ENCODE assay signal across 13 mouse cellular contexts in the genomic region with DNA sequence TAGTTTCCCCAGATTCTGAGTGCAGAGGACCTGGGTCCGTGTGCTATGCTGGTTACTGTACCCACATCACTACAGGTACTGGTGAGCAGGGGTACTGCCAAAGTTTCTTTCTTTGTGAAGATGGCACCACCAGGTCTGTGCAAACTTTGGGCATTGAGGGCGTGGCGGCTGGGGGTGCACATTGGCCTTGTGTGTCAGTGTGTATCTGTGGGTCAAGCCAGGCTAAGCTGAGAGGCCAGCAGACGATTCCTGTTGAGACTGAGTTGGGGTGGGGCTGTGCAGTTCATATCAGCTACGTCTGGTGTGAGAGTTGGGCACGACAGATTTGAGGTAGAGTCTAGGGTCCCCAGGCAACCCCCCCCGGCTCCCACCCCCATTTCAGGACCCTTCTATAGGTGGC. TPM values are rescaled to one million over a fixed set of nuclear protein-coding genes. Genes with fewer than 3 reads are reported as not detected.
DNase-seq lines count a peak whose midpoint lies in the region; ATAC-seq lines count a peak whose summit lies in the region.
"Had no signal": no experiment of that assay in that cellular context is flagged by ENCODE, and none has a peak within 500 bp of the region (broad histone marks: within the 10 kb centered on the region; RNA-seq: fewer than 3 reads in every experiment).

No protein-coding gene starts in this region.

- no peaks in the 10 kb centered on the region for H3K27me3 ChIP-seq in hindbrain, embryonic 14.5 days (ENCODE audit: control insufficient read depth, insufficient read depth, low read length)
- H3K27me3 ChIP-seq in hindbrain, embryonic 11.5 days (ENCODE audit: control insufficient read depth, insufficient read depth, low read length) = no peaks in the 10 kb centered on the region
- H3K27me3 ChIP-seq in lung, embryonic 16.5 days (ENCODE audit: control insufficient read depth, insufficient read depth, low read depth, low read length) = no peaks in the 10 kb centered on the region
- no peaks in the 10 kb centered on the region for H3K27me3 ChIP-seq in stomach, embryonic 14.5 days (ENCODE audit: control insufficient read depth, insufficient read depth, low read length)
- H3K27me3 ChIP-seq: intestine, embryonic 15.5 days; liver, embryonic 15.5 days; megakaryocyte, embryonic 14.5 days had no signal

- H3K9me3 ChIP-seq in hindbrain, embryonic 14.5 days (ENCODE audit: control insufficient read depth, low read length) = no peaks in the 10 kb centered on the region
- H3K9me3 ChIP-seq in hindbrain, embryonic 11.5 days (ENCODE audit: control insufficient read depth, low read length) = no peaks in the 10 kb centered on the region
- no peaks in the 10 kb centered on the region for H3K9me3 ChIP-seq in lung, embryonic 16.5 days (ENCODE audit: control insufficient read depth, low read length)
- H3K9me3 ChIP-seq in stomach, embryonic 14.5 days (ENCODE audit: control insufficient read depth, low read depth, low read length) = no peaks in the 10 kb centered on the region
- H3K9me3 ChIP-seq: intestine, embryonic 15.5 days; liver, embryonic 15.5 days; megakaryocyte, embryonic 14.5 days had no signal

- no peak for ATAC-seq in cerebellum, adult (ENCODE audit: insufficient number of reproducible peaks, low FRiP score, low TSS enrichment)
- peak; percentile 4; the same call in 1 of the 2 replicates for ATAC-seq in hindbrain, embryonic 14.5 days (ENCODE audit: low FRiP score)
- ATAC-seq in hindbrain, embryonic 11.5 days (ENCODE audit: low FRiP score) = no peak
- ATAC-seq in lung, embryonic 16.5 days (ENCODE audit: low read depth) = peak; percentile 49
- ATAC-seq in stomach, embryonic 14.5 days (ENCODE audit: insufficient number of reproducible peaks, insufficient read depth, low FRiP score, low read depth) = no peak
- ATAC-seq: intestine, embryonic 15.5 days had no signal

- 90% methylated on average over 7 of the region's 7 CpGs for WGBS in hindbrain, embryonic 14.5 days
- WGBS in hindbrain, embryonic 11.5 days = 88% methylated on average over 7 of the region's 7 CpGs
- WGBS in lung, embryonic 16.5 days = 59% methylated on average over 7 of the region's 7 CpGs
- WGBS in stomach, embryonic 14.5 days = 74% methylated on average over 7 of the region's 7 CpGs

- H3K9ac ChIP-seq in hindbrain, embryonic 14.5 days = no peak overlapping the region
- no peak overlapping the region for H3K9ac ChIP-seq in hindbrain, embryonic 11.5 days (ENCODE audit: low read depth, low read length)
- no peak overlapping the region for H3K9ac ChIP-seq in lung, embryonic 16.5 days (ENCODE audit: low read length)
- H3K9ac ChIP-seq in stomach, embryonic 14.5 days (replicated peaks; ENCODE audit: low read depth, low read length) = no peak overlapping the region
- H3K9ac ChIP-seq: intestine, embryonic 15.5 days; liver, embryonic 15.5 days had no signal

- H3K4me2 ChIP-seq in hindbrain, embryonic 14.5 days (replicated peaks) = no peak overlapping the region
- no peak overlapping the region for H3K4me2 ChIP-seq in hindbrain, embryonic 11.5 days (replicated peaks; ENCODE audit: low read depth, low read length)
- no peak overlapping the region for H3K4me2 ChIP-seq in lung, embryonic 16.5 days (ENCODE audit: low read depth, low read length)
- H3K4me2 ChIP-seq in stomach, embryonic 14.5 days (replicated peaks; ENCODE audit: low read depth, low read length) = no peak overlapping the region
- H3K4me2 ChIP-seq: intestine, embryonic 15.5 days; liver, embryonic 15.5 days had no signal

- no peak overlapping the region for H3K27ac ChIP-seq in hindbrain, embryonic 14.5 days
- H3K27ac ChIP-seq in hindbrain, embryonic 11.5 days (ENCODE audit: low read depth, low read length) = no peak overlapping the region
- H3K27ac ChIP-seq in lung, embryonic 16.5 days (ENCODE audit: low read length) = peak overlapping the region; percentile 96
- H3K27ac ChIP-seq in stomach, embryonic 14.5 days (ENCODE audit: low read length) = peak overlapping the region; percentile 27; the same call in 1 of the 2 replicates
- H3K27ac ChIP-seq: intestine, embryonic 15.5 days; liver, embryonic 15.5 days had no signal

- H3K4me3 ChIP-seq in hindbrain, embryonic 14.5 days (replicated peaks; ENCODE audit: low read length) = no peak overlapping the region
- no peak overlapping the region for H3K4me3 ChIP-seq in hindbrain, embryonic 11.5 days (ENCODE audit: low read depth, low read length)
- no peak overlapping the region for H3K4me3 ChIP-seq in lung, embryonic 16.5 days (ENCODE audit: low read length)
- no peak overlapping the region for H3K4me3 ChIP-seq in stomach, embryonic 14.5 days (ENCODE audit: low read depth, low read length)
- H3K4me3 ChIP-seq: erythroblast, embryonic 14.5 days; intestine, embryonic 15.5 days; liver, embryonic 15.5 days; megakaryocyte, embryonic 14.5 days had no signal

- H3K4me1 ChIP-seq in hindbrain, embryonic 14.5 days (replicated peaks; ENCODE audit: control insufficient read depth, insufficient read depth, low read length) = no peaks in the 10 kb centered on the region
- H3K4me1 ChIP-seq in hindbrain, embryonic 11.5 days (replicated peaks; ENCODE audit: control insufficient read depth, insufficient read depth, low read length) = no peaks in the 10 kb centered on the region
- peaks cover 25% of the 10 kb centered on the region for H3K4me1 ChIP-seq in lung, embryonic 16.5 days (replicated peaks; ENCODE audit: control insufficient read depth, insufficient read depth, low read length)
- H3K4me1 ChIP-seq in stomach, embryonic 14.5 days (ENCODE audit: control insufficient read depth, insufficient read depth, low read length) = no peaks in the 10 kb centered on the region
- H3K4me1 ChIP-seq: intestine, embryonic 15.5 days; liver, embryonic 15.5 days; megakaryocyte, embryonic 14.5 days had no signal

- H3K36me3 ChIP-seq in hindbrain, embryonic 14.5 days (replicated peaks; ENCODE audit: control insufficient read depth, insufficient read depth) = peaks cover 77% of the 10 kb centered on the region
- peaks cover 10% of the 10 kb centered on the region for H3K36me3 ChIP-seq in hindbrain, embryonic 11.5 days (ENCODE audit: control insufficient read depth, insufficient read depth, low read length)
- H3K36me3 ChIP-seq in lung, embryonic 16.5 days (ENCODE audit: control insufficient read depth, insufficient read depth, low read length) = peaks cover 19% of the 10 kb centered on the region
- H3K36me3 ChIP-seq in stomach, embryonic 14.5 days (ENCODE audit: control insufficient read depth, insufficient read depth, low read length) = peaks cover 37% of the 10 kb centered on the region

- DNase-seq in cerebellum, adult 9-11 months = peak; percentile 38
- no peak for DNase-seq in hindbrain, embryonic 14.5 days (ENCODE audit: low spot score)
- DNase-seq in hindbrain, embryonic 11.5 days (ENCODE audit: low spot score) = no peak
- no peak for DNase-seq in lung, postnatal 4 days
- DNase-seq in layer of hippocampus, adult 9-11 months = no peak
- DNase-seq: thymus, postnatal 4 days had no signal

RNA-seq across cellular contexts. Expression of a gene that starts 4.6 kb away (rescaled TPM):
- 39.7 and 47.4 TPM in 2 replicates for polyA plus RNA-seq in hindbrain, embryonic 14.5 days (2014; fragmentation: Nextera tagmentation; extraction: Ambion mirVana)
- polyA plus RNA-seq in hindbrain, embryonic 11.5 days (2014; fragmentation: Nextera tagmentation; extraction: Ambion mirVana) = 20.2 and 20.9 TPM in 2 replicates
- 20.7 and 24.0 TPM in 2 replicates for polyA plus RNA-seq in lung, embryonic 16.5 days (2015; fragmentation: Nextera tagmentation; extraction: Ambion mirVana)
- polyA plus RNA-seq in stomach, embryonic 14.5 days (2014; fragmentation: Nextera tagmentation; extraction: Ambion mirVana) = 18.3 and 20.8 TPM in 2 replicates

RNA-seq across cellular contexts. Expression of a gene that starts 19.3 kb away (rescaled TPM):
- 62.3 and 63.3 TPM in 2 replicates for polyA plus RNA-seq in hindbrain, embryonic 14.5 days (2014; fragmentation: Nextera tagmentation; extraction: Ambion mirVana)
- 51.6 and 55.2 TPM in 2 replicates for polyA plus RNA-seq in hindbrain, embryonic 11.5 days (2014; fragmentation: Nextera tagmentation; extraction: Ambion mirVana)
- 60.8 and 62.0 TPM in 2 replicates for polyA plus RNA-seq in lung, embryonic 16.5 days (2015; fragmentation: Nextera tagmentation; extraction: Ambion mirVana)
- polyA plus RNA-seq in stomach, embryonic 14.5 days (2014; fragmentation: Nextera tagmentation; extraction: Ambion mirVana) = 44.2 and 51.4 TPM in 2 replicates

RNA-seq across cellular contexts. Expression of a gene that starts 19.7 kb away (rescaled TPM):
- polyA plus RNA-seq in hindbrain, embryonic 14.5 days (2014; fragmentation: Nextera tagmentation; extraction: Ambion mirVana) = 66.7 and 67.6 TPM in 2 replicates
- polyA plus RNA-seq in hindbrain, embryonic 11.5 days (2014; fragmentation: Nextera tagmentation; extraction: Ambion mirVana) = 33.4 and 38.1 TPM in 2 replicates
- polyA plus RNA-seq in lung, embryonic 16.5 days (2015; fragmentation: Nextera tagmentation; extraction: Ambion mirVana) = 39.2 and 39.4 TPM in 2 replicates
- 32.1 and 37.3 TPM in 2 replicates for polyA plus RNA-seq in stomach, embryonic 14.5 days (2014; fragmentation: Nextera tagmentation; extraction: Ambion mirVana)

Comparison
In these comparisons a context has a peak if more than half of its experiments do, and no peak if none do; other contexts are left out.
1. ATAC-seq: peak in hindbrain, embryonic 14.5 days (single experiment) and lung, embryonic 16.5 days (single experiment); none in cerebellum, adult (single experiment), hindbrain, embryonic 11.5 days (single experiment) and stomach, embryonic 14.5 days (single experiment).
2. H3K27ac ChIP-seq: peak in lung, embryonic 16.5 days (single experiment) and stomach, embryonic 14.5 days (single experiment); none in hindbrain, embryonic 14.5 days (single experiment) and hindbrain, embryonic 11.5 days (single experiment).